Mouse (Mus musculus) left cerebral cortex, adult 9 months (tissue): Measurements from ENCODE around the gene Foxp1.

Experiments used
- DNase-seq, 2 experiments: peaks; one replicate each; pipeline ENCODE4 v3.0.0; 2022; ENCODE audit warnings: low spot score in 2 of 2

Foxp1 gene

DNA sequence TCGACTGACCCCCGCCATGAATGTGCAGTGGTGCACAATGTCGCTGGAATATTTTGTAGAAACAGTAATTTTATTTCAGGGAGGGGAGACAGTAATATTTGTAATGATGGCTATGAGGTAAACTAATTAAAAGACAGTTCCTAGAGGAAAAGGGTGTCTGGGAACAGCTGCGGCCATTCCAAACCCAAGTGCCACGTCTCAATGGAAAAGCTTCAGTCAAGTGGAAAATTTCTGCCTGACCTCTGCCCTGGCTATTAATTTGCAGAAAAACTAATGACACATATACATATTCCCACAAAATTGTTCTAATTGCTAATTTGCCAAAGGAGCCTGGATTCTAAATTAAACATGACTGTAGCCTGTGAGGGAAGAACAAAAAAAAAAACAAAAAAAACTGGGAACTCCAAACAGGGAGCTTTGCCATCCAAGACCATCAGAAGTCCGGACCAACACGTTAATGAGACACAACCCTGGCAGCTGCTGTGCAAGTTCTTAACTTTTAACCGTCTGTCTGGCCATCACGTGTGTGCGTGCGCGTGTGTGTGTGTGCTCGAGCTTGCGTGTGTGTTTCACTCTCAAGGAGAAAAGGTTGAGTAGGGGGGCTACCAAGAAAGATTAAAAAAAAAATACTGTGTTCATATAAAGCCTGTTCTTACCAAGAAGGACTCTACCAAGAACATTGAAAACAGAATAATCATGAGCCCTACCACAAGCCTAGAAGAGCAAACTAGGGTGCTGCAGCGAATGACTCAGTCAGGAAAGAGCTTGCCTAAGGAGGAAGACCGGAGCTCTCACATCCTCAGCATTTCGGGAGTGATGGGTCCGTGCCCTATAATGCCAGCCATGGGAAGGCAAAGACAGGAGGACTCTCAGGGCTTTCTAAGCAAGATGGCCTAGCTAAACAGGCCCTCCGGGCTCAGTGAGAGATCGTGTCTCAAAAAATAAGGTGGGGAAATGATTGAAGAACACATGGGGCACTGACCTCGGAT, 574.1 kb downstream of the Foxp1 start:
- no peak for DNase-seq

DNA sequence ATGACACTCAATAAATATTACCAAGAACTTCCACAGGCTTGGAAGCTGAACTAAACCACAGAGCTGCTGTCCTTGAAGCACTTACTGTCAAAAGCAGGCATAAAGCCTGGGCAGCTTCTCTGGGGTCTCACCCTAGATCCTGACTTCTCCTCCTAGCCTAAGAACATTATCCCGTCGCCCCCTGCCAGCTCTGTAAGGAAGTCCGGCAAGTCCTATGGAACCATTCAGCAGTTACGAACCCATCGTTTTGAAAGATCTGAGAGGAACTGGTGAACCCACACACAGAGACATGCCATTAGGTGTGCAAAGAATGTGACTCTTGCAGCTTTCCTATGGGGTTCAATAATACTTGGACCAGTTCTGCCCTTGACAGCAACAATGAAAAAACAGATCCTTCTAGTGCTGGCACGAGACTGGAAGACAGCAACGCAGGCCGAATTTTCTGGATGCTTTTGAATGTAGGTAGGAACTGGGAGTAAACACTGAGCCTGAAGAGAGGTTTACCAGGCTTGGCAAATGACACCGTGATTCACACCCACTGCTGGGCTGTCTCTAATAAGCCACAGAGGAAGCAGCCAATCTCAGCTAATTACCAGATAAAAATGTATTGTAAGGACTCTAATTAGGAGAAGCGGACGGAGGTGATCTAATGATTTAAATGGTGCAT, 574.9 kb downstream of the Foxp1 start:
- DNase-seq, result no peak

DNA sequence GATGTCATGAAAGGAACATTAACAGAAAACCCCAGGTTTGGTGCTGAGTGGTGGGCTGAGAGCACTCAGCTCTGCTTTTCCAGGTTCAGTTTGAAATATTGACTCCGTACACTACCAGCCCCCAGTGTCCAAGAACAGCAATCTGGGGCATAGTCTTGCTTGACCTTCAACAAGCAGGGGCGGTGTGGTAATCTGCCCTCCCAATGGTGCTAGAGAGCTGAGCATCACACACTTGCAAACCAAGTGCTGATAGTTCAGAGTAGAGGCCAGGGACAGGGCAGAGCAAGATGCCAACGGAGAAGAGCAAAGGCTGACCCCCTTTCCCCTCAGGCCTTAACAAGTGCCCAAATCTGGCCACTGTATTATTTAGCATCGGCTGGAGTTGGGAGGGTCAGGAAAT, 575.8 kb downstream of the Foxp1 start:
- no peak for DNase-seq

DNA sequence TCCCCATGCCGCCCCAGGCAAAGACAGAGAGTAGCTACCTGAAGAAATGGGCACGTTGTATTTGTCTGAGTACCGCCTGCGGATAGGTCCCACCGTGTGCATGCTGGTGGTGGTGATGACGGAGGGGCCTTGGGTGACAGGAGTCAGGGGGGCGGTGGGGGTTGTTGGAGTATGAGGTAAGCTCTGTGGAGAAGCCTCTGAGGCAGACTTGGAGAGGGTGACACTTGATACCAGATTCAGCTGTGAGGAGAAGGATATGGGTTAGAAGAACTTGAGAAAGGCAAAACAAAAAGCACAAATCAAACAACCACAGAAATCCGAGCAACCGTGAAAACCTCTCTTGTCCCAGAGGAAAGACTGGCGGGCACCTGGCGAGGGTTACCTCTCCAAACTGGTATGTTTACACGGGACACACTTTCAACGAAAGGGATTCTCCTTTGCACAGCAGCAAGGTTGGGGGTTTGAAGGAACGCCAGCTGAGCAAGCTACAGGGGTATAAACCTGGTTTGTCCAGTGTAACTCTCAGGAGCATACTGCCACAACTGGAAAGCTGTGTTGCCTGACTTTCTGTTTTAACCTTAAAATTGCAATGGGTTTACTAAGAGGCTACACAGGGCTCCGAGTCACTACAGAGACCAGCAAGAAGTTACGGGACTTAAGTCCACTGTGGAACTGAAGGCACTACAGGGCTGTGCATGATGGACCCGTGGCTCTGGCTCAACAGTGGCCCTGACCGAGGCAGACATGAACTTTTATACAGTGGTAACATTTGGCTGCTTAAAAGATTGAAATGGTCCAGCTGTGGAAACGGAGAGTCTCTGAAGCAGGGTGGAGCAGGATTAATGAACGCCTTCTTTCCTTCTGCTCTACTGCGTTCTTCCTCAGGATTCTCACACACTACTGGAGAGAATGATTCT, 576.8 kb downstream of the Foxp1 start:
- DNase-seq, result no peak

DNA sequence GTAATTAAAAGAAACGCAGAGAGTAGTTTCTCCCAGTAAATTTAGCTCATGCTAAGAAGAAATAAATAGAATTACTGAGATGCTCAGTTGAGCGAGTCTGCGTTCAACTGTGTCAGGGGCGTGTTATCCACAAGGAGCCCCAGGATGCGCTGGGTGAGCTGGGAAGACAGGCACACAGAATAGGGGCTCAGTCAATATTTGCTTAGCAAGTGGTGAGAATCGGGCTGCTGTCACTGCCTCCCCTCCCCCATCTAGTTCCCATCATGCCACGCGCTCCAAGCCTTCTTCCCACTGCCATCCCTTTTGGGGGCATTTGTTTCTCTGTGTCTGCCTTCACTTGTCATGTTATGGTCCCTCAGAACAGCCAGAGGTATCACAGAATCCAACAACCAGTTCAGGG, 584.2 kb downstream of the Foxp1 start:
- no peak for DNase-seq

DNA sequence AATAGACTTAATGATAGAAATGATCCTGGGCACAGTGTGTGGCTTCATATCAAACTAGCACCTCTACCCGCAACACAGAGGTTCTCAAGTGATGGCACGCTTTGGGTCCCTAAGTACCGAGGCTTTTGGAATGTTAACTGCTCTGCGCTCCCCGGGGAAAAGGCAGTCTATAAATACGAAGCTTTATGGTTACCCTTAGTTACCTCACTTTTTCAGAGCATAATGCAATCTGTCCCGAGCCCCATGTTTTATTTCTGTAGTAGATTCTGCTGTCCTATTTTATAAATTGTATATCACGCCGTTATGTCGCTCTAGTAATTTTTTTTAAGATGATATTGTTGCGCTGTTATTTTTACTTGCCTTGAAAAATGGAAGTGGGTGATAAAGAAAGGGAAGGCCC, 585.0 kb downstream of the Foxp1 start:
- no peak for DNase-seq

DNA sequence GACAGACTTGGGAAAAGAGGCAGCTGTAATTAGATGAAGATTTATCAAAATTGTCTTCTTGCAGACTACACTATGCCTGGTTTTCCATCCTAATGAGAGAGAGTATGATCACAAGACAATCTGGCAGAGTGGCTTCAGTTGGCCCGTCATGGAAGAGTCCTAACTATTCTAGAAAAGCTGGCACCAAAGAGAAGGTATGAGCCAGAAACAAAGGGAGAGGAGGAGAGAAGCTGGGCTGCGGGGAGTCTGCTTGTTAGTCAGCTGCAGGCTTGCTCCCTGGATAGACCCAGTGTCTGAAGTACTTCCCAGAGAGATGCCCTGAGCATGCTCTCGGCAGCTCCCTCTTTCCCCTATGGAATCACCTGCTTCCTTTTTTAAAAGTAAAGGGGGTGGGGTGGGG, 586.1 kb downstream of the Foxp1 start:
- peak in 1 of 2 experiments; percentile 20 for DNase-seq

DNA sequence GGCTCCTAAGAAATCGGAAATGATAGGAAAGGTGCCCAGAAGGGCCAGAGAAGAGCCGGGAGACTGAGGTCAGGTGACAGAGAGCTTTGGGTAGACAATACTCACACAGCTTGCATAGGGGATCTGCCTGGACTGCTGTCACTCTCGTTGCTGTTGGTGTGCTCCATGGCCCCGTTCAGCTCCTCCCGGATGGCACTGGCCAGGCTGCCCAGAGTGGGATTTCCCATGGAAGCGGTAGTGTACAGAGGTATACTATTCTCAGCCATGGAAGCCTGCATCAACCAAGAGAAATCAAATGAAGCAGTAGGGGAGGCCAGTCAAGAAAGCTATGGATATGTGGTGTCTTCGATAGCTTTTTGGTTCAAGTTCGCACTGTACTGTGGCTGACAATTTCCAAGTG, 587.4 kb downstream of the Foxp1 start:
- DNase-seq, result no peak

DNA sequence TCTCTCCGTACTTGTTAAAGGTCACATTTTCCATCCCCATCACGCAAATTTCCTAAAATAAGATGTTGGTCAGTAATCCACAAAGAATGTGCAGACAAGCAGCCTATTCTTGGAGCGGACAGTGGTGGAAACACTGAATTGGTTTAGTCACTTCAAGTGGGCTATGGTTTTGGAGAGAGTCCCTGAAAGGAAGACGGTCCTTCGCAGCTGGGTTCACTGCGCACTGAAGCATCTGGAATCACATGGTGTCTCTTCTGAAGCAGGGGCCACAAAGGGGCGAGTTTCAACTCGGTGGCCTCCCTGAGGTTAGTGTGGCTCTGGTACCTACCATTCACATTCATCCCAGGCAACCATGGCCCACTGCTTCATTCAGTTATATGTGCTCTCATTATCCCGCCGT, 588.1 kb downstream of the Foxp1 start:
- no peak for DNase-seq

DNA sequence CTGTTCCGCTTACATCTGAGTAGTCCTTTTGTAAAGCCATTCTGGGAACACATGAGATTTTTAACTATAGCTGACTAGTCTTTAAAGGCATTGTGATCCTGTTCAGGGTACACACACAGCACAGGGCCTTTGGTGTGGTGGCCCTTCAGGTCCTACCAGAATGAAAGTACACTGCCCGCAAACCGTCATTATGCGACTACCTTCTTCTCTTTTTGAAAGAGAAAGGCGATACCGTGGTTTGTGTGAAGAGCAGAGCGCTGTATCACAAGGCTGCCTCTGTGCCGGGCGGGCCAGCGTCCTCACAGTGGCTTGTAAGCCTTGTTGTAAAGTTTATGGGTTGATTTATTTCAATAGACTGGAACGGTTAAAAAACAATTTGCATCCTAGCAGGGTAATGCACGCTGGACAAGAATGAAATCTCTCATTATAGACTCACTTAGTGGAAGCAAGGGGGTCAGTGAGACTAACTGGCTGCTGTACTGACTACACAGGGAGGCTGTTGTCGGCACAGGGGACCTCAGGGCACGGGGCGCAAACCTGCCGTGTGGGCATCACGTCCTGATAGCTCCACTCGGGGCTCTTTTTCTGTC, 589.3 kb downstream of the Foxp1 start:
- no peak for DNase-seq

DNA sequence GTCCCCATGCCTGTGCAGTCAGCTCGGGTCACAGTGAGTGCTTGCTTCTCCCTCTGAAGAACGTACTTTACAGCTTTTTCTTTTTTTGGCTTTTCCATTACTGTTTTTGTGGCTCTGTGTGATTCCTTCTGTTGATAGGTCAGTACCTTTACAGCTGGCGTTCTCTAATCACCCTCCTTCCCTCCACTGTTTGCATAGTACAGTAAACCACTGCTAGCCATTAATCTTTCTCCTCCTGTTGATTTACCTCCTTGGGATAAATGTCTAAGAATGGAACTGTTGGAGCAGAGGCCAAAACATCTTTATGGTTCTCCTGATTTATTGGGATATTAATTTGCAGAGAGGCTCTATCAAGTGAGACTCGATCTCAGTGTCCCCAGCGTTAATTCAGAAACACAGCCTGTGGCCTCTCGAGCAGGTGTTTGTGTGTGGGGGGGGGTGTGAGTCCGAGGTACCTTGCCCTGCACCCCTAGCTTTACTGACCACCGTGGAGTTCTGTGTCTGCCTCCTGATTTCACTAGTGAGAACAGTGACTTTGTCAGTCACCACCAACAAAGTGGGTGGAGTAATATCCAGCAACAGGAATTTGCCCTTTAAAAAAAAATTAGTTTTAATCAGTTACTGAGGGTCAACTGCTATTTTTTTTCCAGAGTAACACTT, 590.5 kb downstream of the Foxp1 start:
- DNase-seq, result no peak

DNA sequence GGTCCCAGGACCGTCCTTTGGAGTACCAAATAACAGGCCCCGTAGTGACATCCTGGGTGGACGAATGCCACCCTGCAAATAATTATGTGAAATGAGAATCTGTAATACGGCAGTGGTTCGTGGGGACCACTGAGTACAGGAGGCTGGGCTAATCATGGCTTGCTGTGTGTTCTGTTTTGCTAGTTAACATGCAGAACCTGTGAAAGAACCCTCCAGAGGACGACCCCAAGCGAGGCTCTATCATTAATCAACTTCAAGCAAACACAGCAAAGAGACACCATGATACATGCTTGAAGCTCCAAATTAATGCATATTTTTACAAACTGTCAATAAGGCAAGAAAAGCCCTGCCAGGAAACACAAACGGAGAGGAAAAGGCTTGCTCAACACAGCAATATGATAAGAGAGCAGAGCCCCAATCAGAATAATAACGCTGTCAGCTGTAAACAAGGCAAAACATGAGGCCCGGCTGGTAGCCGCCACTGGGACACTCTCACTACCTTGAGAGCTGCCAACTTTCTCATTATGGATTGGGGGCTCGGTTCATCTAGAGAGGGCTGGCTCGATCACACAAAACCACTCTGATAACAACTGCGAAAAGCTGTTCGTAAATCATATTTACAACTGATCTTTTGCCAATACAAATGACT, 591.7 kb downstream of the Foxp1 start:
- no peak for DNase-seq

DNA sequence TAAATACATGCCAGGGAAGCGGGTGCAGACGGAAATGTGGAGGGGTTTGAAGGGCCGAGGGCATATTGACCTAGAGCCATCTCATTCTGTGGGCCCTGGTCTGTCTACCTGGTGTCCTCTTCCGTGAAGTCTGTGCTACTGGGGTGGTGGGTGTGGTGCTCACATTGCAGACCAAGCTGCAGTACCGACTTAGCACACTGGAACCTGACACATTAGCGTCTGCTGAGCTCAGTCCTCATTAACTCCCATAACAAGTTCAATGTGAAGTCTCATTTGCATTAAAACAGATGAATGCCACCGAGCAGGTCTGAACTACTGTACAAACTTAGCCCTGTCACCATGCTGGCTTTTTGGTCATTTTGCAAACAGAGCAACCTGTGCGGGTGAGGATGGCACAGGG, 594.2 kb downstream of the Foxp1 start:
- no peak for DNase-seq

DNA sequence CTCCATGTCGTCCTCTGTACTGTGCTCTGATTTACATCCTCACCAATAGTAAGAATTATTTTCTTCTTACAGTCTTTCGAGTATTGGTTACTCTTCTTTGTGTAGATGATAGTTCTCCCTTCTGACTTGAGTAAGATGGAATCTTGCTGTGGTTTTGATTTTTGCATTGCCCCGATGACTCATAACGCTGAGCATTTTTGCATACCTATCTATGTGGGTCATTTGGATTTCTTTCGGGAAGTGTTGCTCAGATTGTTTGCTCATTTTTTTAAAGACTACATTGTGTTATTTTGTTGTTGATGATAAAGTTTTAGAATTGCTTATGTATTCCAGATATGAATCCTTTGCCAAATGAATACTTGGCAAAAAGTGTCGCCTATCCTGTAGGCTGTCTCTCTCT, 621.3 kb downstream of the Foxp1 start:
- DNase-seq, result no peak

DNA sequence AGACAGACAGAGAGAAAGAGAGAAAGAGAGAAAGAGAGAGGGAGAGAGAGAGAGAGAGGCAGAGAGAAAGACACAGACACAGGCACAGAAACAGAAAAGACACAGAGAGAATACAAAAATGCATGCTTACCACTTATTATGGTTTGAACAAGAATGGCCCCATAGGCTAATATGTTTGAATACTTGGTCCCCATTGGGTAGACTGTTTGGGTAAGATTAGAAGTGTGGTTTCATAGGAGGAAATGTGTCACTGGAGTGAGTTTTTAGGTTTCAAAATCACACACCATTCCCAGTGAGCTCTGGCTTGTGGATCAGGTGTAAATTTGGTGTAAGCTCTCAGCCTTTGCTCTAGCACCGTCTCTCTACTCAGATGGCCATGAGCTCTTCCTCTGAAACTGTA, 644.3 kb downstream of the Foxp1 start:
- no peak for DNase-seq

DNA sequence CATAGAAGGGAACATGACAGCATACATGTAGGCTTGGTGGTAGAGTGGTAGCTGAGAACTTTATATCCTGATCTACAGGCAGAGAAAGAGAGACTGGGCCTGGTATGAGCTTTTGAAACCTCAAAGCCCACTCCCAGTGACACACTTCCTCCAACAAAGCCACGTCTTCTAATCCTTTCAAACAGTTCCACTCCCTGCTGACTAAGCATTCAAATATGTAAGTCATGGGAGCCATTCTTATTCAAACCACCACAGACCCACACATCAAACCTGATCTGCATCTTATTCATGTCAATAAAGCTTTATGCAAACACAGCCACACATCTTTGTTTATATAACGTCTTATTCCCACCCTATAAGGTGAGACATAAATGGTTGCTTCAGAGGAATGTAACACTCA, 646.1 kb downstream of the Foxp1 start:
- no peak for DNase-seq
